Mouse (Mus musculus) layer of hippocampus, postnatal 14 days (tissue): ENCODE measurements around the gene Nosip. TPM values are rescaled to one million over a fixed set of nuclear protein-coding genes. Genes with fewer than 3 reads are reported as not detected.
"Not testable (repeated sequence)": the region's sequence is repeated elsewhere in the genome, so short reads cannot be mapped to it uniquely, and the experiment has no call there.

Experiments used
- DNase-seq, 2 experiments: peaks; one replicate each; pipeline ENCODE4 v3.0.0; 2021 to 2022; ENCODE audit warnings: low spot score in 2 of 2, mixed read lengths in 1 of 2
- long read RNA-seq, 2 experiments: library from polyadenylated mRNA; stranded (forward); transcript quantifications; one replicate each; pipeline ENCODE4 v2.0.0; 2021
- total RNA-seq, 2 experiments: library from RNA; stranded (reverse); gene quantifications; 2 replicates each; pipeline ENCODE4 v1.2.3; 2021

The Nosip gene
- total RNA-seq = 10 to 100 TPM; 49.2 to 55.4 TPM
- long read RNA-seq, experiment 1, transcript Nosip-201 (9 exons, 1,814 nt) = major isoform, 24 of 30 reads
- long read RNA-seq, experiment 1, partial matches to known transcripts = 0 of 30 reads
- long read RNA-seq, experiment 1, other reads (novel, unspliced or antisense) = 2 of 30 reads
- long read RNA-seq, experiment 2, transcript Nosip-201 (9 exons, 1,814 nt) = major isoform, 21 of 30 reads
- long read RNA-seq, experiment 2, partial matches to known transcripts = 4 of 30 reads
- long read RNA-seq, experiment 2, other reads (novel, unspliced or antisense) = 4 of 30 reads

DNA sequence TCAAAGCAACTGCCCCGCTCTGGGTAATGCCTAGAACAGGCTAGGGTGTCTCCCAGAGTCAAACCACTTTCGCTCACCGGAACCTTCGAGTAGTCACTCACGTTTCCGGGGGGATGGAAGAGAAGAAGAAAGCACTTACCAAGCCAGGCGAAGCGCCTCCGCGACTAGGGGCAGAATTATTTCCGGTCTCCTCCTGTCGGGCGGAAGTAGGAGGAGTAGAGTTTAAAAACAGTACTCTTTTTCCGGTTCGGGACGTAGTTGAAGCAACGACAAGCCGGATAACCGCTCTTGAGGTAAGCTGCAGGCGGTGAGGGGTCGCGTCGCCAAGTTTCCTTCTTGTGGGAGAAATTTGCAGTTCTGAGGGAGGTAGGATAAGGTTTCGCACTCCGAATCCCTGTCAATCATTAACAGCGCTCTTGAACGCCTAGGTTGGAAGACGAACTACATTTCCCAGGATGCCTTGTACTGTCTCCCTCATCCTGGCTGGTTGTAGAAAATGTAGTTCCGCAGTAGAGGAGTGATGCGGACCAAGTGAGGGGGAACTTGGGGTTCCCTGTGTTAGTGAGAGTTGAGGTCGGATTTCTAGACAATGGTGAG lies at the start of gene Nosip, which contains the start of gene Prrg2:
Gene Nosip (plus strand): TSS at position 191 of the 597 bp plus-strand sequence.
Gene Prrg2 (minus strand): TSS at position 439 of the 597 bp plus-strand sequence.
- peak; percentile 95 to 97 for DNase-seq

DNA sequence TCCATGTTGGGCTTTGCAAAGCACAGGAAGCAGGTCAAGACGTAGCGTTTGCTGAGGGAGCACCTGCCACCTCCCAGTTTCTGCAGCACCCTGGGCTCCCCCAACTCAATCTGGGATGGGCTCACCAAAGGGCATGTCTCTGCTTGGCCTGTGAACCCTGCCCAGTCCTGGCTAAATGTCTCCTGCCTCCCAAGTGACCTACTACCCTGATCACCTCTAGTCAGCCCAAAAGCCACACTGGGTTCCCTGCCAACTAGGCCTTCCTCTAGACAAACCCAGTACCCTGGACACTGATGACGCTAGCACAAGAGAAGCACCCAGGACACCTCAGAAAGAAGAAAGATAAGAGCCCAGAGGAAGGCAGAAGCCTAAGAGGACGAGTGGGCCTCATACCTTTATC lies 49.4 kb upstream of the Nosip start:
- no peak for DNase-seq

DNA sequence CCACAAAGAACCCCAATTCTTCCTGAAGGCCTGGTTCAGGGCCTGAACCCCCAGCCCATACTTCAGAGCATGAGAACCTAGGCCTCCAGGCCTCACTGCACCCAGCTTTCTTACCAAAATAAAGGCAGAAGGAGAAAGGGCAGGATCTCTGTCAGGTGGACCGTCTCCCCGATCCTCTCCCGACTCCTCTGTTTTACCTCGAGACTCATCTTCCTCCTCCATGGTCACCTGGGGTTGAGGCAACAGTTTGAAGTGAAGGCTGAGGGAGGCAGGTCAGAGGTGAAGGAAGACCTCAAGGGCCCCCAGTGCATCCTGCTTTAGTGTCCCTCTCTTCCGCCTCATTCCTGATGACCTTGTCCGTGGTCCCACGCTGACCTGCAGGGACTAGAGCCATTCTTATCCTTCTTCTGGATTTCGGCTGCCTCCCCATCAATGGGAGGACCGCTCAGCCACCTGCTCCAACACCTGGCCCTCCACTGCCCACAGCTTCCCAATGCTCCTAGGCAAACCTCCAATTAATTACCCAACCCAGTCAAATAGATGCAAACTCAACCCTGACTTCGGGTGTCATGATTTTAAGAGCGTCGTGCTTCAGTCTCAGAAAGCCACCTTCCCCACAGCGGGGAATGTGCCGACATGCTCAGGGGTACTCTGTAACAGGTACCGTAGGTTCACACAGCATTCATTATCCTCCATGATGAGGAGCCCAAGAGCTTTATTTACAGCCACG lies 48.7 kb upstream of the Nosip start:
- no peak for DNase-seq

DNA sequence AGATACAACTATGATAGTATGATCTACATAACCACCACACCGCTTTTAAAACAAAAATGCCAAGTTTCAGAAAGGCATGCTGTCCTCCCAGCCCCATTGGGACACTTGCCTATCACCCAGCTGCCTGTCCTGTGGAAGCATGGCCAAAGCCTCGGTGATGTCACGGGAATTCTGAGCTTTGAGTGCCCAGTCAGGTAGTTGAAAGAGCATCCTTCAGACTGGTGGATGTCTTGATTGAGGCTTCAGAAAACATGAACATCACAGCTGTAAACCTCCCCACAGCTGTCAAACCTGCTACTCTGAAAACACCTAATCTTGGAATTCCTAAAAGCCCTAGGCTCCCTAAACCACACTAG lies 48.2 kb upstream of the Nosip start:
- no peak for DNase-seq

DNA sequence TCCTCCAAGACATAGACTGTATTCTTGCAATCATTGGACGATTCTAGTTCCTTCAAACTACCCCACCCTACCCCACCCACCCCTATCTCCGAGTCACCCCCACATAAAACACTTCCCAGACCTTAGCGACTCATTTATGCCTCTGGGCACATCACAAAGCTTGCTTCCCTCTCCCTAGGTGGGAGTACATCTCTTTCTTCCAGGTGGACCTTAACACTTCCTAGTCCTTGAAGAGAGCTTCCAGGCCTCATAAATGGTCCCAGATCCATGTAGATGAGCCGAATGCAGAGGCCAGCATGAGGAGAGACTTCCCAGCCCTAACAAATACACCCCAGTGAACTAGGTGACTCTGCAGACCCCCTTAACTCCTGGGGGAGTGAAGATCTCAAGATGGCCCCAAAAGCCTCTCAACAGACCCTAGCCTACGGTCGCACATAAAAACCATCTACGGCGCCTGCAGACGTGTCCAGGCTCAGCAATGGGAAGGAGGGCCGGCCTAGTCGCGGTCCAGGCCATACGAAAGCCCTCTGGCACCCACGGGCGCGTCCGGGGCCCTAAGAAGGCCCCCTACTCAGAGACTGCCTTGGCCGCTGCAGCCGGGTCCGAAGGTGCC lies 46.8 kb upstream of the Nosip start:
- no peak for DNase-seq

DNA sequence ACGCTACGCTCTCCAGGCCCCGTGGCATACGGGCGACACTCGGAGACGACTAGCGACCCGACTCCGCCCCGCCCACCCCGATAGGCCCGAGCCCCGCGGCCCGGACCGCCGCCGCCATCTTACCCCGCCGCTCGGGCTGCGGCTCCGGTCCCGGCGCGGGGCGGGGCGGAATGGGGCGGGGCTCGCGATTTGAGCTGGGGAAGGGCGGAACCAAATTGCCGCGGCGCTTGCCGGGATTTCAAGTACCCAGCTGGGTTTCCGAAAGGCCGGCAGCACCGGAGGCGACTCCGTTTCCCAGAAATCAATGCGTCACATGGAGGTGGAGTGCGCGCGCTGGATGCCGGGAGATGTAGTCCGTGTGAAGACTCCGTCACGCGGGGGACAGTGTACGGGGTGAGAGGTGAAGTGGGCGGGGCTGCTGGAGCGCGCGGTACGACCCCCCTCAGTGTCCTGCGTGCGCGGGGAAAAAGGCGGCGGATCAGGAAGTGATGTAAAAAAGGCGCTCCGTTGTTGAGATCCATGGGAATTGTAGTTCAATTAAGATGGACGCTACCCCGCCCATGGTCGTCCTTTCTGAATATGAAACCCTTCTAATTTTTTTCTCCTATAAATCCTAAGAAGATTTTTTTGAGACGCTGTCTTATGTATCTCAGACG lies 46.1 kb upstream of the Nosip start, which contains the start of gene Scaf1:
Gene Scaf1 (minus strand): TSS at position 407 of the 656 bp plus-strand sequence.
- DNase-seq = peak; percentile 99 to 100

DNA sequence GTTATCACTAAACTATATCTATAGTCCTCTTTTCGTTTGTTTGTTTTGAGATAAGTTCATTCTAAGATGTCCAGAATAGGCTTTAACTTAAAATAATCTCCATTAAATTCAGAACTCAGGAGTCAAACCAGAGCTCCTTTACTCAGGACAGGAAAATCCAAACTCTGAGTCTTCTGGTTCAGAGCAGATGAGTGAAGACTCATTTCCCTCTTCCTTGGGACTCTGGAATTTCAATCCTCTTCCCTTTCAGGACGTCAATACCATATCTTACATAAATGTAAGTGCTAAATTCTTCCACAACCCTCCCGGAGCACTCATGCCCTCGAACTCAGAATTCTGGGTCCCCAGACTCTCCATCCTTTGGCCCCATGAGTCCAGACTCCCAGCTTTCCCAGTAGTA lies 45.5 kb upstream of the Nosip start:
- no peak for DNase-seq

DNA sequence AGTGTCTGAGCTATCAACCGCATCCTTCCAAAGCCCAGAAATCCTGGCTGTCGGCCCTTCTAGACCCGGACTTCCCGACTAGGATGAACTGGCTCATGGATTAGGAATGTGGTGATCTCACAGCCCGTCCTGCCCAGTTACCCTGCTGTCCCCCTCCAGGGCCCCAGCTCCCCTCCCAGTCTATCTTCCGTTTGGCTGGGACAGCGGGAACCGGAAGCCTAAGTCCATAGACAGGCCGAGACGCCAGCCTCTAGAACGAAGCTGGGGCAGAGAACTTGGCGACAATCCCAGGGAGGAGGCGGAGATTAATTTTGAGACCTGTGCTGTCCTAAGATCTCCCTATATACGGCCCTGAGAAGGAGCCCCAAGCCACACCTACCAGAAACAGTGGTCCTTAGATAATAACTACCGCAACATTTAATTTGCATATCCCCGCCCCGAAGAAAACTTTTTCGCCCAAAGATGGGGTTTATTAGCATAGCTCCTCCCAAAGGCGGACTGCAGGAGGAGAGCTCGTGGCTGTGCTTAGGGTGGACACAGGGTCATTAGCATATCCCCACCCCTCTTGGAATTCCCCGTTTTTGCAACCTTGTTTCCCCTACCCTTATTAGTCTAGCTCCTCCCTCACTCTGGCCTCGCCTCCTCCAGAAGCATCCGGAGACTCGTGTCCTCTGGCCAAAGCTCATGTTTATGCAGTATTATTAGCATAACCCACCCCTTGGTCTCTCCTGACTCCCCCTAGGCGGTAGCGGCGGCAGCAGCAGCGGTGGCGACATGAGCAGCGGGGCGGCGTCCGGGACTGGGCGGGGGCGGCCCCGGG lies 44.8 kb upstream of the Nosip start, which contains the start of gene Rras:
Gene Rras (plus strand): TSS at position 720 of the 820 bp plus-strand sequence.
- DNase-seq = peak; percentile 68 to 93

DNA sequence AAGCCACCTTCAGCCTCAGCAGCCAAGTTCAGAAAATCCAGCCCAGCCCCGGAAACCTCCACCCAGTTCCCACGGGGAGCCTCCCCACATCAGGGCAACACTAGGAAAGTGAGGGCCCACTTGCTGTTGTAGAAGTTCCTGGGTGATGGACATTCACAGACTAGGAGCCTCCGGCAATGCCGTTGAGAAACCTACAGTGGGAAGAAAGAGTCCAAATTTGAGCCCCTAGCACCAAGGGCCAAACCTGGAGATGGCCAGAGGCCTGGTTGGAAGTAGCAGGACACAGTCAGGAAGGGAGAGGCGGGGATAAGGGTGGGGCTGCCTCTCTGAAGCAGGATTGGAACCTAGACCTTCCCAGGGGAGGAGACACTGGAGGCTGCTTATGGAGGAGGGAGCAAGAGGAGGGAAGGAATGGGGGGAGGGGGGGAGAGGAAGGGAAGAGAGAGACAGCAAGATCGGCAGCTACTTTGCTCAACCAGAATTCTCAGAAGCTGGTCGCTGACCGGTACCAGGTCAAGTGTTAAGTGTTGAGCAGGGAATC lies 43.1 kb upstream of the Nosip start:
- DNase-seq = no peak

DNA sequence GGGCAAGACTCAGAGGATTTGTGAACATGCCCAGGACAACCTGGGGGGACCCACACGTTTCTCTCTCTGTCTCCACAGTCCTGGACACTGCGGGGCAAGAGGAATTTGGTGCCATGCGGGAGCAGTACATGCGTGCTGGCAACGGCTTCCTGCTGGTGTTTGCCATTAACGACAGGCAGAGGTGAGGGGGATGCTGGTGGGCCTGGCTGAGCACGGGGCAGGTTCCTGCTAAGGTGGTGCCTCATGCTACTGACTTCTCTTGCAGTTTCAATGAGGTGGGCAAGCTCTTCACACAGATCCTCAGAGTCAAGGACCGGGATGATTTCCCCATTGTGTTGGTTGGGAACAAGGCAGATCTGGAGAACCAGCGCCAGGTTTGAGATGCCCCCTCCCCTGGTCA lies 42.0 kb upstream of the Nosip start:
- DNase-seq = no peak

DNA sequence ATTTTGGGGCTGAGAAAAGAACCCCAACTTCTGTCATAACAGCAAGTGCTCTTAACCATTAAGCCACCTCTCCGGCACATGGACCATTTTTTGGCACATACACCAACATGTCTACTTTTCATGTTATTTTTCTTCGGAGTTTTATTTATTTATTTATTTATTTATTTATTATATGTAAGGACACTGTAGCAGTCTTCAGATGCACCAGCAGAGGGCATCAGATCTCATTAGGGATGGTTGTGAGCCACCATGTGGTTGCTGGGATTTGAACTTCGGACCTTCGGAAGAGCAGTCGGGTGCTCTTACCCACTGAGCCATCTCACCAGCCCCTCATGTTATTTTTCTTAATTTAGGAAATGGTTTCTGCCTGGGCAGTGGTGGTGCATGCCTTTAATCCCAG lies 38.5 kb upstream of the Nosip start:
- not testable (repeated sequence) for DNase-seq

DNA sequence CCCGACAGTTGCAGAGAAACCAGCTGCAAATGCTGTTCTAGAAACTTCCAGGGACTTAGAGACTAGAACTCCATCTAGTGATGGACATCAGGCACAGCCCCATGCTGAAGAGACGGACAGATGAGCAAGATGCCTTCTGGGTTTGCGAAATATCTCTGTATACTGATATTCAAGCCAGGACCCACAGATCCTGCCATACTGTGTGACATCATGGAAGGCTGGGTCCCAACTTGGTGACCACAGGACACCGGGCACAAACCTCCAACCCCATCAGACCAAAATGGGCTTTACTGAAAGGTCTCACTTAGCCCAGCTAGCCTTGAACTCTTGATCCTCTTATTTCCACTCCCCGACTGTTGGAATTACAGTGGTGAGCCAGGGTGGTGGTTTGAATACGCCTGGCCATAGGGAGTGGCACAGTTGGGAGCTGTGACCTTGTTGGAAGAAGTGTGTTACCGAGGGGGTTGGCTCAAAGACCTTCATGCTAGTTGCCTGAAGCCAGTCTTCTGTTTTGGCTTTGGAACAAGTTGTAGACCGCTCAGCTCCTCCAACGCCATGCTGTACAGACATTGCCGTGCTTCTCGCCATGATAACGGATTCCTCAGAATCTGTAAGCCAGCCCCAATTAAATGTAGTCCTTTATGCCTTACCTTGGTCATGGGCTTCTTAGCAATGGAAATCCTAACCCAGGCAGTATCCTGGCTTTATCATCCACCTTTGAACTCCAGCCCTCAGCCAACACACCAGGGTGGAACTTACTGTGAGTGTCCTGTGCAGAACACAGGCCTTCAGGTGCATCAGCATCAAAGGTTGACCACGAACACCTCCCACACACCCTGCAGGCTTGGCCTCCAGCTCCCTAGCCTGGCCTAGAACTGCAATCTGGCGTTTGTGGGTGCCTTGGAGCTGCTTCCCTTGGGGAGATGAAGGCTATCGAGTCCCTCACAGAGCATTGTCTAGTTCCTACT lies 37.7 kb upstream of the Nosip start:
- no peak for DNase-seq

DNA sequence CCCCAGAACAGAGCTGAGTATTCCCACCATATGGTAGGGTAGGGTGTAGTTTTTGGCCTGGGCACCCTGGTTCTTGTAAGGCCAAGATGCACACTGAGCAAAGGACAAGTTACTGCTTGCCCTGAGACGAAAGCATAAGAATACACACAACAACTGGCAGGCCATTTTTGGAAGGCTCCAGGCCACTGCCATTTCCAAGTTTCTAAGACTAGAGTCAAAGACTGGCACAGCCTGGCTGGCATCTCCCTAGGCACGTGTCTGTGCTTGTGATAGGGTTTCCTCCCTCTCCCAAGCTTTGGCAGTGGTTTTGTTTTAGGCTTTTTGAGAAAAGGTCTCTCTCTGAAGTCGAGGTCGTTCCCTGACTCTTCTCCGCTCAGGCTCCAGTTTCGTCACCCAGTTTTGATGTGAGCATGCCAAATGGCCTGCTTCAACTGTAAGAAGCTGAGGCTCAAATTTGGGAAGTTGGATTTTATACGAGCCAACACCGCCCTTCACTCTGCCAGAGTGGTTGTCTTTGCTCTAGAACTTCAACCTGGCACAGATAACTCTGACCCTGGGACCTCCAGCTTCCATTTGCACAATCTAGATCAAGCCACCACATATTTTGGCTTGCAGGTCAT lies 36.5 kb upstream of the Nosip start:
- peak in 1 of 2 experiments; percentile 35 for DNase-seq

DNA sequence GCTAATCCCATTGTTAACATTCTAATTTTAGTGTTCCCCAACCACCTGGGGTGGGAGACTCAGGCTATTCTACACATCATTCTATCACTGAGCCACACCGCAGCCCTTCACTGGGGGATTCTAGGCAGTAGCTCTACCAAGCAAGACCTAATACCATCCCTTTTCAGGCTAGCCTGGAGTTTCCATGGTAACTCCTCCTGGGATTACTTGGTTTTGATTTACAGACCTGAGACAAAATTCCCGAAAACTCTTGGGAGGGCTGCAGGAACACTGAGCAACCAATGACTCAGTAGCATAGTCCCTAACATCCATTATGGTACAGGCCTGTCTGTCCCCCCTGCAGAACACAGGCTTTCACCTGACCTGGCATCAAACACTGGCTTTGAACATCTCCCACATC lies 36.0 kb upstream of the Nosip start:
- no peak for DNase-seq

DNA sequence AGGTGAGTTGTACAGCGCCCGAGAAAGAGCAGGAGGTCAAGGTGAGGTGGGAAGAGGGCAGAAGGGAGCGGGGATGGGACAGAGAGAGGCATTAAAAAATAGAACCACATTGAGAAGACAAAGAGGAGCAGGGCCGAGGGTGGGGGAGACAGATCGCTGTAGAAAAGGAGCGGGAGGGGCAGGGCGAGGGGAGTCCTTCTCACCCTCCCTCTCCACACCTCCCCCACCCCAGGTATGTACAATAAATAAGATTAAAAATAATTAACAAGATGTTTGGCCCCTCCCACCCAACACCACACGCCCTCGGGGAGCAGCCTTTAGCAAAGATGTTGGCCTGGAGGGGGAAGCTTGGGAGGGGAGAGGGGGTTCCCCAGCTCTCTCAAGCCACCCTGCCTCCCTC lies 34.5 kb upstream of the Nosip start:
- DNase-seq = no peak

DNA sequence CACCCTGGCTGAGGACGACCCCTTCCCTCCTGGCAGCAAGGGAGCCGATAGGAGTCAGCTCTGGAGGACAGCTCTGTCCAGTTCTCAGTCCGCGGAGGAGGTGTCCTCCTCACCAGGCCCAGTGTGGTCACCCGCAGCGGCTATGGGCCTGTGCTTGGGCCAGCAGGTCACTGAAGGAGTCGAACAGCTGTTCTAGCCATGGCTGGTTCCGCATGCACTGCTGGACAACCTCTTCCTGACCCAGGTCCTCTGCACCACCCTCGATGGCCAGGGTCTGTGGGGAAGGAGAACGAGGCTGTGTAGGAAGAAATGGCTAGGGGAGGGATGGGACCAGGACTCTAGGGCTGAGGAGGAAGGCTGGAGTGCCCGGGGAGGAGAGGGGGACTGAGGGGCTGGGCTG lies 33.9 kb upstream of the Nosip start:
- DNase-seq = no peak

DNA sequence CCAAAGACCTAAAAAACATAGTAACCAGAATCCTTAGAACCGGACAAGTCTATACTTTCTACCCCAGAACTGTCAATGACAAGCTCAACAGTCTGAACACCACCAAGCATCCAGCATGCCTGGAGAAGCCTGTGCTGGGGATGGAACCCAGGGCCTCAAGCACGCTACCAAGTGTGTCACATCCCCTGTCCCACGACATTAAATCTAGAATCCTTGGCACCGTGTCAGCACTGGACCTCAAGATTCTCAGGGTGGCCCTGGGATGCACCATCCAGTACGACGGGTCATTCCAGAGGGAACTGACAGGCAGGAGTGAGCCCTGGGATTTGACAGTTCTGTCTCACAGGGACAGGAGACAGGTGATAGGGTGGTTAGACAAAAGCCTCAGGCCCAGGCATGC lies 32.2 kb upstream of the Nosip start:
- no peak for DNase-seq

DNA sequence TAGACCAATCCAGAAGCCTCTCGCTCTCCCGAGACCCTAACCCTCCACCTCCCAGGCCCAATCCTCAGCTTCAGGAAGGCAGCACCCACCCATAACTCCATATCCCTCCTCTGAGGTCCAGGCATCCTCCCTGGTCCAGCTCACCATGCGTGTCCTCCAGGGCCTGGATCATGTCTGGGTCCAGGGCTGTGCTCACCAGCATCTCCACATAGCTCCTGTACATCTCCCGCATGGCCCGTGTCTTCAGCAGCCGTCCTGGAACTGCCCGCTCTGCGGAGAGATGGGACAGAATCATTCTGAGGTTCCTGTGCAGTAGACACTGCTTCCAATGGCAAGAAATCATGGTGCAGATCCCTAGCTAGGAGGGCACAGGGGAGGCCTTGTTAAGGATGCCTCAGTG lies 31.4 kb upstream of the Nosip start:
- DNase-seq = no peak
